Mouse (Mus musculus): ENCODE measurements around the gene Irf8. TPM values are rescaled to one million over a fixed set of nuclear protein-coding genes. Genes with fewer than 3 reads are reported as not detected.

Gene Irf8
- polyA plus RNA-seq, 1 experiment from 2014 or later, result 18.7 TPM

GRCm38 (mm10) chr8:120743149-120743897 lies 7.2 kb downstream of the Irf8 start:
- Histone ChIP-seq H3K36me3 (ENCODE audit: control insufficient read depth, insufficient read depth, low read length) (no peaks in the 10 kb centered on the region), H3K4me2 (replicated peaks; ENCODE audit: low read depth) (no peak overlapping the region), H3K4me1 (replicated peaks; ENCODE audit: control insufficient read depth, insufficient read depth) (peaks cover 15% of the 10 kb centered on the region), H3K9ac (ENCODE audit: low read length) (no peak overlapping the region; the same call in 1 of the 2 replicates), H3K9me3 (ENCODE audit: control insufficient read depth, low read length) (no peaks in the 10 kb centered on the region), H3K27ac (replicated peaks) (peak overlapping the region; percentile 84), H3K27me3 (ENCODE audit: control insufficient read depth, insufficient read depth, low read length) (no peaks in the 10 kb centered on the region), H3K4me3 (ENCODE audit: low read depth, low read length) (no peak overlapping the region)
- ATAC-seq (ENCODE audit: low FRiP score, low TSS enrichment) (peak; percentile 37; the same call in 1 of the 2 replicates), DNase-seq (ENCODE audit: low spot score) (peak; percentile 28)
- 34% methylated on average over 12 of the region's 12 CpGs for WGBS
- TF ChIP-seq EP300 (optimal IDR thresholded peaks at IDR 0.05) (no peak), CTCF (IDR thresholded peaks at IDR 0.05; ENCODE audit: low read depth) (no peak)

- no peaks in the 10 kb centered on the region for H3K27me3 ChIP-seq (ENCODE audit: control insufficient read depth, insufficient read depth, low read length)
- peak; percentile 81 for ATAC-seq (ENCODE audit: low FRiP score, low TSS enrichment)
- H3K4me1 ChIP-seq (replicated peaks; ENCODE audit: control insufficient read depth, insufficient read depth), result peaks cover 13% of the 10 kb centered on the region
- no peaks in the 10 kb centered on the region for H3K36me3 ChIP-seq (ENCODE audit: control insufficient read depth, insufficient read depth, low read length)
- H3K9ac ChIP-seq (ENCODE audit: low read length), result no peak overlapping the region; the same call in 1 of the 2 replicates
- peak; percentile 65 for DNase-seq (ENCODE audit: low spot score)
- 37% methylated on average over 4 of the region's 4 CpGs for WGBS
- peak overlapping the region; percentile 84 for H3K27ac ChIP-seq (replicated peaks)
- 0 out of 2 replicates have a peak overlapping the region, but pooled peaks have one; percentile 1 for H3K4me2 ChIP-seq (replicated peaks; ENCODE audit: low read depth)
- no peak overlapping the region for H3K4me3 ChIP-seq (ENCODE audit: low read depth, low read length)
- no peaks in the 10 kb centered on the region for H3K9me3 ChIP-seq (ENCODE audit: control insufficient read depth, low read length)
- no peak for TF ChIP-seq EP300 (optimal IDR thresholded peaks at IDR 0.05)
- no peak for TF ChIP-seq CTCF (IDR thresholded peaks at IDR 0.05; ENCODE audit: low read depth)
These were observed 7.7 kb downstream of the Irf8 start for GRCm38 (mm10) chr8:120743898-120744290.

- no peaks in the 10 kb centered on the region for H3K36me3 ChIP-seq (ENCODE audit: control insufficient read depth, insufficient read depth, low read length)
These were observed 8.3 kb downstream of the Irf8 start for GRCm38 (mm10) chr8:120744448-120744847.

GRCm38 (mm10) chr8:120745226-120745625 lies 9.1 kb downstream of the Irf8 start:
- Histone ChIP-seq H3K4me1 (replicated peaks; ENCODE audit: control insufficient read depth, insufficient read depth) (peaks cover 12% of the 10 kb centered on the region), H3K27ac (replicated peaks) (peak overlapping the region; percentile 45), H3K9ac (ENCODE audit: low read length) (no peak overlapping the region), H3K4me2 (replicated peaks; ENCODE audit: low read depth) (no peak overlapping the region), H3K4me3 (ENCODE audit: low read depth, low read length) (no peak overlapping the region), H3K27me3 (ENCODE audit: control insufficient read depth, insufficient read depth, low read length) (no peaks in the 10 kb centered on the region), H3K36me3 (ENCODE audit: control insufficient read depth, insufficient read depth, low read length) (no peaks in the 10 kb centered on the region), H3K9me3 (ENCODE audit: control insufficient read depth, low read length) (no peaks in the 10 kb centered on the region)
- TF ChIP-seq EP300 (optimal IDR thresholded peaks at IDR 0.05) (no peak), CTCF (IDR thresholded peaks at IDR 0.05; ENCODE audit: low read depth) (no peak)
- WGBS, result 54% methylated on average over 7 of the region's 7 CpGs
- DNase-seq (ENCODE audit: low spot score) (peak; percentile 29), ATAC-seq (ENCODE audit: low FRiP score, low TSS enrichment) (no peak)

More at GRCm38 (mm10) chr8:120744448-120744847, 8.3 kb downstream of the Irf8 start:
- Histone ChIP-seq H3K27ac (replicated peaks) (peak overlapping the region; percentile 84), H3K4me3 (ENCODE audit: low read depth, low read length) (no peak overlapping the region), H3K9ac (ENCODE audit: low read length) (no peak overlapping the region), H3K4me2 (replicated peaks; ENCODE audit: low read depth) (no peak overlapping the region), H3K9me3 (ENCODE audit: control insufficient read depth, low read length) (no peaks in the 10 kb centered on the region), H3K27me3 (ENCODE audit: control insufficient read depth, insufficient read depth, low read length) (no peaks in the 10 kb centered on the region), H3K4me1 (replicated peaks; ENCODE audit: control insufficient read depth, insufficient read depth) (peaks cover 12% of the 10 kb centered on the region)
- 64% methylated on average over 5 of the region's 5 CpGs for WGBS
- ATAC-seq (ENCODE audit: low FRiP score, low TSS enrichment), result peak; percentile 19; the same call in 1 of the 2 replicates
- peak; percentile 27 for DNase-seq (ENCODE audit: low spot score)
- TF ChIP-seq CTCF (IDR thresholded peaks at IDR 0.05; ENCODE audit: low read depth) (no peak), EP300 (optimal IDR thresholded peaks at IDR 0.05) (no peak)

GRCm38 (mm10) chr8:120746007-120746701 lies 10.0 kb downstream of the Irf8 start:
- no peaks in the 10 kb centered on the region for H3K36me3 ChIP-seq (ENCODE audit: control insufficient read depth, insufficient read depth, low read length)
- TF ChIP-seq EP300 (optimal IDR thresholded peaks at IDR 0.05), result no peak
- H3K4me3 ChIP-seq (ENCODE audit: low read depth, low read length), result no peak overlapping the region
- no peak overlapping the region for H3K9ac ChIP-seq (ENCODE audit: low read length)
- H3K9me3 ChIP-seq (ENCODE audit: control insufficient read depth, low read length), result no peaks in the 10 kb centered on the region
- 69% methylated on average over 18 of the region's 18 CpGs for WGBS
- H3K27me3 ChIP-seq (ENCODE audit: control insufficient read depth, insufficient read depth, low read length), result no peaks in the 10 kb centered on the region
- H3K27ac ChIP-seq (replicated peaks), result peak overlapping the region; percentile 45; the same call in 1 of the 2 replicates
- H3K4me2 ChIP-seq (replicated peaks; ENCODE audit: low read depth), result no peak overlapping the region
- ATAC-seq (ENCODE audit: low FRiP score, low TSS enrichment) (no peak), DNase-seq (ENCODE audit: low spot score) (no peak)
- H3K4me1 ChIP-seq (replicated peaks; ENCODE audit: control insufficient read depth, insufficient read depth), result peaks cover 12% of the 10 kb centered on the region

- TF ChIP-seq CTCF (IDR thresholded peaks at IDR 0.05; ENCODE audit: low read depth) (no peak), EP300 (optimal IDR thresholded peaks at IDR 0.05) (no peak)
- Histone ChIP-seq H3K9me3 (ENCODE audit: control insufficient read depth, low read length) (no peaks in the 10 kb centered on the region), H3K36me3 (ENCODE audit: control insufficient read depth, insufficient read depth, low read length) (no peaks in the 10 kb centered on the region), H3K27me3 (ENCODE audit: control insufficient read depth, insufficient read depth, low read length) (no peaks in the 10 kb centered on the region), H3K4me2 (replicated peaks; ENCODE audit: low read depth) (no peak overlapping the region), H3K4me3 (ENCODE audit: low read depth, low read length) (no peak overlapping the region), H3K27ac (replicated peaks) (no peak overlapping the region), H3K4me1 (replicated peaks; ENCODE audit: control insufficient read depth, insufficient read depth) (peaks cover 22% of the 10 kb centered on the region), H3K9ac (ENCODE audit: low read length) (no peak overlapping the region)
- ATAC-seq (ENCODE audit: low FRiP score, low TSS enrichment), result no peak
- 77% methylated on average over 7 of the region's 7 CpGs for WGBS
- no peak for DNase-seq (ENCODE audit: low spot score)
These were observed 11.1 kb downstream of the Irf8 start for GRCm38 (mm10) chr8:120747286-120747685.

All from stomach, postnatal 0 days (tissue).